Mouse (Mus musculus) olfactory bulb, adult 2 months (tissue): Measurements from ENCODE around the gene Ppan. TPM values are rescaled to one million over a fixed set of nuclear protein-coding genes. Genes with fewer than 3 reads are reported as not detected.

Experiments used
- H3K27ac ChIP-seq: fragments of 200-500 bp; 2 replicates; pipeline ENCODE4 v1.5.1; 2012; ENCODE audit warnings: low read depth, low read length; ENCODE audit not compliant: insufficient read depth
- H3K4me1 ChIP-seq: fragments of 200-500 bp; 2 replicates; pipeline ENCODE4 v1.6.1; 2012; ENCODE audit warnings: low read length; ENCODE audit not compliant: control insufficient read depth, insufficient read depth
- H3K4me3 ChIP-seq: fragments of 200-500 bp; 2 replicates; pipeline ENCODE4 v1.5.1; 2012; ENCODE audit warnings: mild to moderate bottlenecking, low read depth, low read length, moderate library complexity; ENCODE audit not compliant: insufficient read depth
- CTCF ChIP-seq: fragments of 200-500 bp; IDR thresholded peaks from 2 replicates; pipeline ENCODE4 v1.5.1; 2012; ENCODE audit warnings: low read depth, mild to moderate bottlenecking, low read length, moderate library complexity; ENCODE audit not compliant: insufficient read depth
- POLR2A ChIP-seq: fragments of 200-500 bp; IDR thresholded peaks from 2 replicates; pipeline ENCODE4 v1.6.1; 2012; ENCODE audit warnings: mild to moderate bottlenecking, low read depth, low read length, moderate library complexity; ENCODE audit not compliant: insufficient read depth
- WGBS: fragments of 180-500 bp; shearing (Covaris S2); methylation state at CpG from one replicate; pipeline ENCODE4 v1.1.7; 2018; 5-methylcytosine and 5-hydroxymethylcytosine counted together
- polyA plus RNA-seq: library from polyadenylated mRNA; stranded (reverse); fragments of >200 nt; gene quantifications from 2 replicates; pipeline ENCODE4 v1.2.4, GENCODE M21; 2012; ENCODE audit warnings: low replicate concordance; ENCODE audit not compliant: missing spikeins, insufficient read depth, insufficient read length

Gene Ppan
- polyA plus RNA-seq, 1 experiment, result not detected

DNA sequence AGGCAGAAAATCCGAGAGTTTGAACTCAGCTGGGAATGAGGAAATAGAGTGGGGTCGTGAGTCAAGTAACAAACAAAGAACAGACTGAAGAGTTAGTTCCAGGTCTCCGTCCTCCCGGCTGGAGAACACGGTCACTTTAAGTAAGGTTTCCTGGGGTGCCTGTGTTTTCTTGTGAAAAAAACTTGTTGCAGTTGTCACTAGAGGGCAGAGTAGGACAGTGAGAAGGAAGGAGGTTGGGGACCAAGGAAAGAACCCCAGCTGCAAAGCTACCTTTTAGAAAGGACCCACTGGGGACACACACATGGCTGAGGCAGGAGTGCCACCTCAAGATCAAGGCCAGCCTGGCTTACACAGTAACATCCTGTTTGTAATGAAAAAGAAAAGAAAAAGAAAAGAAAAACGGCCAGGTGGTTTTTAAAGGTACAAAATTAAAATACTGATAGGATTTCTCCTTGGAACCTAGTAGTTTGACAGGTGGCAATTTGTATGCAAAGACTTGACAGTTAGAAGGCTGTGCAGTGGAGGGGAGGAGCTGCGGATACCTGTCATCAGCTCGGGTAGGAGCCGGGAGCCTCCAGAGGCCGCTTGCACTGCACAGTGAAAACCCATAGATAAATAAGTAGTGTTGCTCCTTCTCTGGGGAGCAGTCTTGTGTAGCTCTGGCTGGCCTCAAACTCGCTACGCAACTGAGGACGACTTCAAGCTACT, 13.6 kb downstream of the Ppan start:
- WGBS, result 11% methylated on average over 13 of the region's 13 CpGs
- Histone ChIP-seq H3K27ac (no peak overlapping the region), H3K4me1 (peaks cover 10% of the 10 kb centered on the region), H3K4me3 (no peak overlapping the region)
- no peak for TF ChIP-seq POLR2A
- TF ChIP-seq CTCF, result no peak

DNA sequence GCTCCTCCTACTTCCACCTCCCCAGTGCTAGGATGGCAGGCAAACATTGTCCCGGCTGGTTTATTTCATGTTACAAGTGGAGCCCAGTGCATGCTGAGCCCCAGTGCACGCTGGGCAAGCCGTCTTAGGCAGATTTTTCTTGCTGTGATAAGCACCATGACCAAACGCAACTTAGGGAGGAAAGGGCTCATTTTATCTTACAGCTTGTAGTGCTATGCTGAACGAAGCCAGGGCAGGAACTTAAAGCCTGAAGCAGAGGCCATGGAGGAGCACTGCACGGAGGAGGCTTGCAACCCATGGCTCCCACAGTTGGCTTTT, 14.2 kb downstream of the Ppan start:
- H3K4me1 ChIP-seq, result peaks cover 10% of the 10 kb centered on the region

DNA sequence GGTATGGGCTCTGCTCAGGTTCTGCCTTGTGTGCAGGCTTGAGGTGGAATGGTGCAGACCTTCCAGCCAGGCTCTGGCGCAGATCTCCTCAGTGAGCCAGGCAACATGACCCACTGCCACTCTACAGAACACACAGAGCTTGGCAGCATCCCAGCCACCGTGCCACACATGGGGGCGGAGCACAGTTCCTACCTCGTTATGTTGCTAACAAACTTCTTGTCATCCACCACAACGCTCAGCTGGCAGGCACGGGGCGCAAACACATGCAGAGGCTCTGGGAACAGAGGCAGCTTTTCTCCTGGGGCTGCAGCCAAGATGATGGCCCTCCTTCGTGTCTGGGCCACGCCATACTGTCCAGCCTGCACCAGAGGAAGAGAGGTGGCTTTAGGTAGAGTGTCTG, 22.0 kb downstream of the Ppan start:
- Histone ChIP-seq H3K27ac (no peak overlapping the region), H3K4me1 (no peaks in the 10 kb centered on the region), H3K4me3 (no peak overlapping the region)
- WGBS, result 60% methylated on average over 9 of the region's 9 CpGs
- TF ChIP-seq CTCF, result no peak
- no peak for TF ChIP-seq POLR2A

More for the DNA sequence above, 14.2 kb downstream of the Ppan start:
- no peak overlapping the region for H3K4me3 ChIP-seq
- TF ChIP-seq CTCF (no peak), POLR2A (no peak)
- no peak overlapping the region for H3K27ac ChIP-seq
- WGBS, result 39% methylated on average over 6 of the region's 6 CpGs

GRCm38 (mm10) chr9:20916160-20916559, 28.2 kb downstream of the Ppan start:
- no peaks in the 10 kb centered on the region for H3K4me1 ChIP-seq
- 80% methylated on average over 4 of the region's 4 CpGs for WGBS
- no peak overlapping the region for H3K4me3 ChIP-seq
- no peak for TF ChIP-seq CTCF
- no peak for TF ChIP-seq POLR2A
- no peak overlapping the region for H3K27ac ChIP-seq

DNA sequence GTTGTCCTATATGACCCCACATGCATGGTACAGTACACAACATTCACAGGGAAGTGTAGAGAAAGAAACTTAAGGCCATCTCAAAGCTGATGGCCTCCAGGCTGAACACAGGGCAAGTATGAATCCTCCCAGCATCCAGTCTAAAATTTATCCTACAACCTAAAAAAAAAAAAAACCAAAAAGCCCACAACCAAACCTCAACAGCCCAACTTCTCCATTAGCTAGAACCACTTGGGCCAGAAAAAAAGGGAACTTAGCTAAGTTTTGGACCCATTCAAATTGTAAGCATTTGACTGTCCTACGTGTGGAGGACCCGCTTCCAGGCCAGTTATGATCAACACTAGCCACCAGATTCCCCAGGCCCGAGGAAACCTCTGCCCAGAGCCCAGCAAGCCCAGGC, 35.3 kb downstream of the Ppan start:
- Histone ChIP-seq H3K27ac (no peak overlapping the region), H3K4me1 (no peaks in the 10 kb centered on the region), H3K4me3 (no peak overlapping the region)
- 93% methylated on average over 3 of the region's 3 CpGs for WGBS
- no peak for TF ChIP-seq CTCF
- no peak for TF ChIP-seq POLR2A

Other genes starting within 250 kb of the Ppan start
- 162 TPM in 1 of 2 replicates, not detected in the other for gene Ubl5, start 245.3 kb upstream of the Ppan start, polyA plus RNA-seq
- gene Fbxl12, start 243.4 kb upstream of the Ppan start, polyA plus RNA-seq, result not detected in 2 replicates
- not detected in 2 replicates for gene Pin1, start 236.1 kb upstream of the Ppan start, polyA plus RNA-seq
- not detected in 2 replicates for gene Olfm2, start 141.8 kb upstream of the Ppan start, polyA plus RNA-seq
- gene Col5a3, start 73.1 kb upstream of the Ppan start, polyA plus RNA-seq, result not detected in 2 replicates
- gene Rdh8, start 69.7 kb upstream of the Ppan start, polyA plus RNA-seq, result not detected in 2 replicates
- 183 TPM in 1 of 2 replicates, not detected in the other for gene A230050P20Rik, start 19.5 kb upstream of the Ppan start, polyA plus RNA-seq
- not detected in 2 replicates for gene Angptl6, start 8.4 kb upstream of the Ppan start, polyA plus RNA-seq
- not detected in 2 replicates for gene Eif3g, start 10.4 kb downstream of the Ppan start, polyA plus RNA-seq
- gene Dnmt1, start 71.7 kb downstream of the Ppan start, polyA plus RNA-seq, result 56.5 TPM in 1 of 2 replicates, not detected in the other
- not detected in 2 replicates for gene S1pr2, start 88.6 kb downstream of the Ppan start, polyA plus RNA-seq
- gene Mrpl4, start 114.6 kb downstream of the Ppan start, polyA plus RNA-seq, result not detected in 2 replicates
- gene Icam1, start 127.8 kb downstream of the Ppan start, polyA plus RNA-seq, result not detected in 2 replicates
- gene Icam4, start 141.2 kb downstream of the Ppan start, polyA plus RNA-seq, result not detected in 2 replicates
- not detected in 2 replicates for gene Icam5, start 143.9 kb downstream of the Ppan start, polyA plus RNA-seq
- not detected in 2 replicates for gene Zglp1, start 178.9 kb downstream of the Ppan start, polyA plus RNA-seq
- gene Gm49373, start 184.9 kb downstream of the Ppan start, polyA plus RNA-seq, result not detected in 2 replicates
- not detected in 2 replicates for gene Fdx1l, start 185.4 kb downstream of the Ppan start, polyA plus RNA-seq
- not detected in 2 replicates for gene Gm38431, start 203.8 kb downstream of the Ppan start, polyA plus RNA-seq
- gene Raver1, start 203.8 kb downstream of the Ppan start, polyA plus RNA-seq, result not detected in 2 replicates
- not detected in 2 replicates for gene Tyk2, start 243.1 kb downstream of the Ppan start, polyA plus RNA-seq